Mouse (Mus musculus) naive thymus-derived CD4-positive, alpha-beta T cell, adult 5 months (primary cell): ENCODE measurements around the gene Pdzd4. TPM values are rescaled to one million over a fixed set of nuclear protein-coding genes. Genes with fewer than 3 reads are reported as not detected.

ENCODE experiments used
- polyA plus RNA-seq: library from polyadenylated mRNA; unstranded; fragments of 100-300 nt; shearing (Covaris generic); gene quantifications from one replicate; pipeline ENCODE4 v1.2.1, GENCODE M21; 2017

Gene Pdzd4
- 0.15 TPM for polyA plus RNA-seq

GRCm38 (mm10) chrX:73824185-73825151, at the start of gene Pdzd4:
Gene Pdzd4 (minus strand): TSS chrX:73824969.

GRCm38 (mm10) chrX:73786364-73787224, 38.2 kb downstream of the Pdzd4 start, which contains the start of the genes Idh3g and Ssr4:
Gene Idh3g (minus strand): TSS chrX:73786897.
Gene Ssr4 (plus strand): TSS chrX:73787028.

DNA sequence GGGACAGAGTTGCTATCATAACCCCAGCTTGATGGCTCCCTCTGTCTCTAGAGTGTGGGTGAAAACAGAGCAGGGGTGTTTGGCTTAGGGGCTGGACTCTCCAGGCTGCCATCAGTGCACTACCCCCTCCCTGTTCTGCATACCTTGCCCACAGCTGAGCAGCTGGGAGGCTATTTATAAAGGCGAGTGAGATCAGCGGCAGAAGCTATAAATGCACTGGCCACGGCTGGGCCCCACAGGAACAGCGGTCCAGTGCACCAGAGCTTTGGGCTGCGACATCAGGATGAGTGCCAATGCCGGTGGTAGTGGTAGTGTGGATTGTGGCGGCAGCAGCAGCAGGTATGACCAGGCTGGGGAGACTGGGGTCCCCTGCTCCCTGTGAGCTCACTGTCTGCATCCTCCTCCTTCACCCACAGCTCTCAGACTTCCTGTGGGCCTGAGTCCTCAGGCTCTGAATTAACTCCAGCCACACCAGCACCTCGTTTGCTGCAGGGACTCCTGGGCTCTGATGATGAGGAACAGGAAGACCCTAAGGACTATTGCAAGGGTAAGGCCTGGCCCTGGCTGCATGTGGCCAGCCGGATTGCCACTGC, 50.5 kb downstream of the Pdzd4 start, which contains the start of gene Srpk3:
TSS of gene Srpk3 (plus strand) at position 238 of the 593 bp plus-strand sequence.

DNA sequence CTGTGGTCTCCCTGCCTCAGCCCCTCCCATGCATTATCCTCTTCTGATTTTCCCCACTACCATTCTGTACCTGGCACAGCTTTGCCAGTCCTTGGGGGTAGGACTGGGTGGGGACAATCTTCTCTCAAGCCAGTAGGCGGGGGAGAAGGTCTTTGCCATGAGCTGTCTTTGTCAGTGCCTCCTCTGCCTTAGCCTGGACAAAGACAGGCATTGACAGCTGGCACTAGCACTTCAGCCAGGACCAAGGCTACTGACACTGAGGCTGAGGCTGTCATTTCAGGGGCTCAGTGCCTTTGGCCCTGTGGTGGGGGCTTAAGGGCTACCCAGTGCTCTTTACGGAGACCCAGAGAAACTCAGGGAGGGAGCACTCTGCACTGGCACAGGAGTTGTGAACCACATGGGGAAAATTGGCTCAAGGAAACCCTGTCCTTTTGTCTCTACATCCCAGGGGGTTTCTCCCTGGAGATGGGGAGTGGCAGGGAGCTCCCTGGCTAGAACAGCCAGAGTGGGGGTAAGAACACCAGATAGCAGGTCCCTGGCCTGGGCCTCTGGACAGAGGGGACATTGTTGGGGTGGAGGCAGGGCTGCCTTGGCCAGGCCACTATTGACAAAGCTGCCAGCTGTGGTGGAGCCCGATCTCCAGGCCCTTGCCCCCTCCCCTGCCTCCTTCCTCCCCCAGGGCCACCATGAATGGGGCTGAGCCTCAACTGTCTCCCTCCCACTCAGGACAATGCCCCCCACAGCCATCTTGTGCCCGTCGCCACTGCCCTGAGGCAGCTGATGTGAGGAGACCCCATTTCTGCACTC, 68.2 kb downstream of the Pdzd4 start, which contains the start of gene Plxnb3:
TSS of gene Plxnb3 (plus strand) at position 757 of the 807 bp plus-strand sequence.

Other genes with a start within 250 kb of the Pdzd4 start
- not detected for gene Dusp9, start 185.6 kb downstream of the Pdzd4 start, polyA plus RNA-seq
- gene Pnck, start 164.9 kb downstream of the Pdzd4 start, polyA plus RNA-seq = 1.1 TPM
- gene Slc6a8, start 151.8 kb downstream of the Pdzd4 start, polyA plus RNA-seq = not detected
- 227 TPM for gene Bcap31, start 108.8 kb downstream of the Pdzd4 start, polyA plus RNA-seq
- gene Abcd1, start 108.4 kb downstream of the Pdzd4 start, polyA plus RNA-seq = 23.2 TPM
- gene Plxnb3, start 67.9 kb downstream of the Pdzd4 start, polyA plus RNA-seq = not detected
- gene Srpk3, start 50.6 kb downstream of the Pdzd4 start, polyA plus RNA-seq = 0.41 TPM
- gene Idh3g, start 38.1 kb downstream of the Pdzd4 start, polyA plus RNA-seq = 214 TPM
- 169 TPM for gene Ssr4, start 37.9 kb downstream of the Pdzd4 start, polyA plus RNA-seq
- 2.3 TPM for gene Avpr2, start 67.1 kb upstream of the Pdzd4 start, polyA plus RNA-seq
- 32.4 TPM for gene L1cam, start 71.1 kb upstream of the Pdzd4 start, polyA plus RNA-seq
- 252 TPM for gene Arhgap4, start 96.9 kb upstream of the Pdzd4 start, polyA plus RNA-seq
- gene Naa10, start 97.0 kb upstream of the Pdzd4 start, polyA plus RNA-seq = 123 TPM
- gene Renbp, start 105.9 kb upstream of the Pdzd4 start, polyA plus RNA-seq = 2.1 TPM
- 41.7 TPM for gene Hcfc1, start 141.4 kb upstream of the Pdzd4 start, polyA plus RNA-seq
- 212 TPM for gene Irak1, start 198.9 kb upstream of the Pdzd4 start, polyA plus RNA-seq